Mouse (Mus musculus) heart, adult 2 months (tissue): ENCODE results near the gene Fads3.

Source experiments
- CTCF ChIP-seq: fragments of 200-600 bp; IDR thresholded peaks from 2 replicates; pipeline ENCODE4 v1.8.1; 2022; ENCODE audit warnings: antibody characterized with exemption, mild to moderate bottlenecking, moderate library complexity
- EP300 ChIP-seq: fragments of 200-500 bp; IDR thresholded peaks from 2 replicates; pipeline ENCODE4 v1.6.1; 2011; ENCODE audit warnings: low read depth, low read length, control low read depth; ENCODE audit not compliant: insufficient read depth
- POLR2A ChIP-seq: fragments of 200-500 bp; IDR thresholded peaks from 2 replicates; pipeline ENCODE4 v1.6.1; 2011; ENCODE audit warnings: mild to moderate bottlenecking, low read depth, low read length, control low read depth; ENCODE audit not compliant: insufficient read depth

DNA sequence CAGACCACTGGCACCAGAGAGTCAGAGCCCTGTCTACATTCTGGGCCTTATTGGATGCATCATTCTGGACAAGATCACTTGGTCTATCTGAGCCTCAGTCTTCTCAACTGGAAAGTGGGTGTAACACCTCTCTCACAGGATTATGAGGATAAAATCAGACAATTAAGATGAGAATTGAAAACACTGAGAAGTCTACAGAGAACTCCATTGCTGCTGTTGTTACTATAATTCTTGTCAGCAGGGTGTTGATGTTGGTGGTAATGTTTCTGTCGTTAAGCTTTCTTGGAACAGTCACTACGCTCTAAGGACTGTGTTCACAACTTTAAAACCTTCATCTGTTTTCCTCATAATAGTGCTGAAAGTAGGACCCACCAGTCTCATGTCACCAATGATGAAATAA, 65.3 kb downstream of the Fads3 start:
- TF ChIP-seq CTCF, result no peak
- TF ChIP-seq POLR2A, result no peak
- no peak for TF ChIP-seq EP300
